Mouse (Mus musculus) macrophage (primary cell): ENCODE results near the gene Vps16. TPM values are rescaled to one million over a fixed set of nuclear protein-coding genes. Genes with fewer than 3 reads are reported as not detected.

ENCODE experiments used
- H3K27ac ChIP-seq: fragments of 350-480 bp; formaldehyde crosslinking; 2 replicates; pipeline ENCODE4 v1.9.0; 2021
- H3K36me3 ChIP-seq: fragments of 350-480 bp; formaldehyde crosslinking; 2 replicates; pipeline ENCODE4 v1.9.0; 2021; ENCODE audit errors: inconsistent target
- H3K4me3 ChIP-seq: fragments of 350-480 bp; formaldehyde crosslinking; 2 replicates; pipeline ENCODE4 v1.9.0; 2021; ENCODE audit errors: inconsistent target
- H3K79me2 ChIP-seq: fragments of 350-480 bp; formaldehyde crosslinking; 2 replicates; pipeline ENCODE4 v1.9.0; 2021; ENCODE audit errors: inconsistent target
- WGBS: methylation state at CpG from one replicate; pipeline ENCODE4 v1.1.7; 2026; ENCODE audit warnings: inconsistent platforms; ENCODE audit not compliant: missing documents; 5-methylcytosine and 5-hydroxymethylcytosine counted together
- polyA plus RNA-seq: library from polyadenylated mRNA; stranded (reverse); fragments of 250-400 nt; gene quantifications from 3 replicates; pipeline ENCODE4 v1.2.4, GENCODE M21; 2018; ENCODE audit warnings: inconsistent platforms
- total RNA-seq, 78 experiments: library from RNA; depleted of rRNA; stranded (reverse); fragments of 250-400 nt; gene quantifications; 1 replicate in 9 of 78; 2 replicates in 24 of 78; 3 replicates in 43 of 78; 4 replicates in 2 of 78; pipeline ENCODE4 v1.2.4; 2018; ENCODE audit warnings: inconsistent platforms in 56 of 78

The Vps16 gene
- total RNA-seq (2018; cell fraction: chromatin; rRNA removed): 100 to 1,000 TPM; 161 to 355 (median 246) TPM
- 10 to 100 TPM; 27.7 to 53.0 (median 41.8) TPM for total RNA-seq (2018; cell fraction: cytosol; rRNA removed)
- 100 to 1,000 TPM in 23 of 26 experiments, 10 to 100 TPM in 3; 78.5 to 221 (median 151) TPM for total RNA-seq (2018; cell fraction: nucleus; rRNA removed)
- 40.1 to 54.6 TPM (median 47.9 TPM) in 3 replicates for polyA plus RNA-seq

DNA sequence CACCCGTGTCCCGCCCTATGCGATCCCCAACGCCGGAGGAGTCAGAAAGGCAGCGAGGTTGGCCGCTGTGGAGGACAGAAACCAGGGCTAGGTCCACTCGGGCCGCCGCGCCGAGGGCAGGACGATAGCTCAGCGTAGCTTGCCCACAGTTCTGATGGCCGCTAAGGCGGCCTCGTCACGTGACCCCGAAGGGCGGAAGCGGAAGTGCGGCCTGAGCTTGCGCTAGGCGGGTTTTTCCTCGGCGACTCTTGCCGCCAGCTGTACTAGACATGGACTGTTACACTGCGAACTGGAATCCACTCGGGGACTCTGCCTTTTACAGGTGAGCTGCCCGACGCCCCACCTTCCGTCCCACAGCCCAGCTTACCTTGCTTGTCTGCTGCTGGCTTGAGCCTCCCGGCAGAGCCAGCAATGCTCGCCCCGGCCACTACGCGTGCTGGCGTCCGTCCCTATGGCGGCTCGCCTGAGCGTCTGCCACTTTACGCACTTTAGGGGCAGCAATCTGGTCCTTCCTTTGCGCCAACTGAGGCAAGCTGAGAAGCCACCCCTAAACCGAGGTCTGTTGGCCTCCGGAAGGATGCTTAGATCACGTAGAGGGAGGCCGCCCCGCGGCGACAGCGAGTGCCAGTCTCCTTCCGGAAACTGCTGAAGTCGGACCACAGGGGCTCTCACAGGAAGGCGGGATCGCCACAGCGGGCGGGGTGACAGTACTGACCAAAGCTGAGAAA, at the start of gene Vps16, which contains the start of gene Pced1a:
TSS of gene Vps16 (plus strand) at position 214 of the 728 bp plus-strand sequence.
TSS of gene Pced1a (minus strand) at position 576 of the 728 bp plus-strand sequence.
- H3K27ac ChIP-seq: peak within 1 kb of the TSS; percentile 79
- H3K36me3 ChIP-seq: peaks cover 18% of the 10 kb centered on the region; the same call in 1 of the 2 replicates

DNA sequence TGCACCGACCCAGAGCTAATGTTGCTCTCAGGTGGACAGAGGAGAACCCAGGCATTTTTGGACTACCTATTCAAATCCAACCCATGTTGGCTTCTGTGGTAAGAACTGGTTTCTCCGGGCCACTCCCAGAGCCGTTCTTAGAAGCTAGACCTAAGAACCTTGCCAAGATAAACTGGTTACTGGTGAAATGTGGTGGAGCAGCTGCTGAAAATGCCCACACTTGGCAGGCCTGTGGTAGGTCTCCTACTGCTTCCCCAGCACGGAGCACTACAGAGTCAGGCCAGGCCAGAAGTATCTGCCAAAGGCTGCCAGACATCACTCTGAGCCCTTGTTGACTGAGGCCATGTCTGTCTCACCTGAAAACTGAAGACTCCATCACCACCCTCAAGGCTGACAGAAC, 49.2 kb upstream of the Vps16 start:
- 79% methylated on average over 4 of the region's 4 CpGs for WGBS
- H3K79me2 ChIP-seq: no peaks in the 10 kb centered on the region
- no peak overlapping the region for H3K4me3 ChIP-seq
- H3K36me3 ChIP-seq: no peaks in the 10 kb centered on the region
- H3K27ac ChIP-seq: no peak overlapping the region

More for the DNA sequence above, at the start of gene Vps16, which contains the start of gene Pced1a:
- WGBS: under 1% methylated on average over 51 of the region's 58 CpGs
- peak within 1 kb of the TSS; percentile 62 for H3K4me3 ChIP-seq
- peaks cover 52% of the 10 kb centered on the region for H3K79me2 ChIP-seq

DNA sequence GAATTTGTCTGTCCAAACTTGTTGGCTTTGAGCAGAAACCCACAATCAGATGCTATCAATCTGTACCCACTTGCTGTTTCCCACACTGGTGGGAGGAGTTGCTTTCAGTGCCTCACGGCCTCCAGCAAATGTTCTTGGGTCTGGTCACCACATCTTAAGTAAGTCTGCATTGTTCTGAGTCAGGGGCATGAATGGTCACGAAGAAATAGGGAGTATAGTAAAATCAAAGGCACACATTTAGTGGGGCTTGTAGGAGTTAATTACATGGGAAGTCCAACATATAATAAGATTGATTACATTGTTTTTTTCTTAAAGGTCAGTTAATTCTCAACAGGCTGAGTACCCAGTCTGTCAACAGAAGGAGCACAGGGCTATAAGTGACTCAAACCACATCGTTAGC, 40.9 kb upstream of the Vps16 start:
- no peak overlapping the region for H3K27ac ChIP-seq
- H3K4me3 ChIP-seq: no peak overlapping the region
- no peaks in the 10 kb centered on the region for H3K79me2 ChIP-seq
- WGBS: 51% methylated on average over 3 of the region's 3 CpGs
- no peaks in the 10 kb centered on the region for H3K36me3 ChIP-seq

DNA sequence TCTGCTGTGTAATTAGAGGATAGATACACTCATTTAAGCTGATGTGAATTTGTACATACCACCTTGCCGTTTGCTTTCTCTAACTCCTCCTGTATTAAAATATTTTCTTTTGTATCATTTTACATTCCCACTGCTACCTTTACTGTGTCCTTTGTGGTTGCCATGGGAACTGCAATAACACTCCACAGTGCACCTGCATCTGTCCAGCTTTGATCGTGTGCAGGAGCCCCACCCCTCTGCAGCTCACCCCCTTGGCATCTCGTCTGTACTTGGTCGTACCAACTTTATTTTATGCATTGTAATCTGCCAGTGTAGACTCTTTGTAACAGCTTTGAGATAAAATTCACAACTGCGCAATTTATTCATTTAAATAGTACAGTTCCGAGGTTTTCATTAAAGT, 40.2 kb upstream of the Vps16 start:
- Histone ChIP-seq H3K36me3 (no peaks in the 10 kb centered on the region), H3K27ac (no peak overlapping the region), H3K4me3 (no peak overlapping the region), H3K79me2 (no peaks in the 10 kb centered on the region)
- 81% methylated on average over 6 of the region's 6 CpGs for WGBS

DNA sequence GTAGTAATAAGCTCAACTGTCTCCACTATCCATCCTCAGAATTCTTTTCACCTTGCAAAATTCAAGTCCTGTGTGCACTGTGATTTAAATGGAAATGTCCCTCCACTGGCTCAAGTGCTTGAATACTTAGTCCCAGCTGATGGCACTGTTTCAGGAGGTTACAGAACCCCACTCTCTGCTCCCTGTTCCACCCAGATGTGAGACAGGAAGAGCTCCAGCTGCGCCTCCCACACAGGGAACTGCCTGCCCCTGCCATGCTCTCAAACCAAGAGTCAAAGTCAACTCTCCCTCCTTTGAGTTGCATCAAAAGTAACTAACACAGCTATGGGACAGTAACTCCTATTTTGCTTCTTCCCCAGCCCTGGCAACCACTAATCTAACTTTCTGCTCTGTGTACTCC, 37.9 kb upstream of the Vps16 start:
- Histone ChIP-seq H3K27ac (no peak overlapping the region), H3K79me2 (no peaks in the 10 kb centered on the region), H3K4me3 (no peak overlapping the region), H3K36me3 (no peaks in the 10 kb centered on the region)
- WGBS: 60% methylated on average over 1 of the region's 1 CpGs

DNA sequence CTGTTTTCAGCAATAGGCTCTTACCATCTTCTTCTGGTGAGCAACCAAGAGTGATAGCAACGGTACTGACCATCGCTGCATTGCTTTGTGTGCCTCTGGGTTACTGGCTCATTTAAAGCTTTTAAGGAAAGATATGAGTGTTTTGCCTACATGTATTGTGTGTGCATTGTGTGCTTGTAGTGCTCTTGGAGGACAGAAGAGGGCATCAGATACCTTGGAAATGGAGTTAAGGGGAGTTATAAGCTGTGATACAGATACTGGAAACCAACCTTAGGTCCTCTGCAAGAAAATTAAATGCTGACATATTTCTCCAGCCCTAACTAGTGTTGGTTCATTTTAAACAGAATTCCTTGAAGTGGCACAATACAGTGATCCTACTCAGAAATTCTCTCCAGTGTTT, 35.3 kb upstream of the Vps16 start:
- Histone ChIP-seq H3K4me3 (no peak overlapping the region), H3K79me2 (no peaks in the 10 kb centered on the region), H3K36me3 (no peaks in the 10 kb centered on the region), H3K27ac (no peak overlapping the region)
- 88% methylated on average over 2 of the region's 2 CpGs for WGBS

DNA sequence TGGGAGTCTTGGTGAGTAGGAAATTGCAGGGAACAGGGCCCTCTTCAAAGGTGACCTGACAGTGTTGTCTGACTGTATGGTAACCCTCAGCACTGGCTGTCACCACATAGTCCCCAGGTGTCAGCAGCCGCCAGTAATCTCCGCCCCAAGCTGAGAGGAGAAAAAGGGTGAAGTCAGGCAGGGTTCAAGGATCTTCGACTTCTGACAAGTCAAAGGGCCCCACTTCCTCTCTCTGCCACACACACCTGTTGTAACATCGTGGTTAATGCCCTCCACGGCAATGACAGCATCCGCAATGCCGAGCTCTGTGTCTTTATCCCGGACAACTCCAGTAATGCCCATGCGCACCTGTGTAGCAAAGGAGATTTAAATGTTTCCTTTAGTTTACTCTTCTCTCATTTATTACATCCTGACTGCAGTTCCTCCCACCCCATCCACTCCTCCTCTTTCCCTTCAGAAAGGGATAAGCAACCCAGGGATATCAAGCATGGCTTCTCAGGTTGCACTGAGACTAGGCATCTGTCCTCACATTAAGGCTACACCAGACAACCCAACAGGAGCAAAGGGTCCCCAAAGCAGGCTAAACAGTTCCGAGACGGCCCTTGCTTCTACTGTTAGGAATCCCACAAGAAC, 33.0 kb upstream of the Vps16 start:
- H3K27ac ChIP-seq: no peak overlapping the region
- 76% methylated on average over 11 of the region's 11 CpGs for WGBS
- H3K36me3 ChIP-seq: no peaks in the 10 kb centered on the region
- H3K79me2 ChIP-seq: no peaks in the 10 kb centered on the region
- H3K4me3 ChIP-seq: no peak overlapping the region

DNA sequence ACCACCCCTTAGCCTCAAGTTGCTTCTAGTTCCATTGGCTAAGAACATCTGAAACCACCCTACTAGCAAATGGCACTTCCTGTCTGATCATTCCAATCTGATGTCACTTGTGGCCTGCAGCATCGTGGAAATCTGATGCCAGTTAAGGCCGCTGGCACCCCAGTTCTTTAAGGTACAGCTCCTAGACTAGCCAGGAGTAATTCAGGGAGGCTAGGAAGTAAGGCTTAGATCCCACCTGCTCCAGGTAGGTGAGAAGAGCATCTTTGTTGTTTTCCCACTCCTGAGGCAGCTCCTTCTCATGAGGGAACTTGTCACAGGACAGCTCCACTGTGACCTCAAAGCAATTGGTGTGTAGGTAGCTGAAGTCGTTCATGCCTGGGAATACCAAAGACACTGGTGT, 31.3 kb upstream of the Vps16 start:
- H3K36me3 ChIP-seq: no peaks in the 10 kb centered on the region
- H3K4me3 ChIP-seq: no peak overlapping the region
- 78% methylated on average over 3 of the region's 3 CpGs for WGBS
- no peaks in the 10 kb centered on the region for H3K79me2 ChIP-seq
- no peak overlapping the region for H3K27ac ChIP-seq

DNA sequence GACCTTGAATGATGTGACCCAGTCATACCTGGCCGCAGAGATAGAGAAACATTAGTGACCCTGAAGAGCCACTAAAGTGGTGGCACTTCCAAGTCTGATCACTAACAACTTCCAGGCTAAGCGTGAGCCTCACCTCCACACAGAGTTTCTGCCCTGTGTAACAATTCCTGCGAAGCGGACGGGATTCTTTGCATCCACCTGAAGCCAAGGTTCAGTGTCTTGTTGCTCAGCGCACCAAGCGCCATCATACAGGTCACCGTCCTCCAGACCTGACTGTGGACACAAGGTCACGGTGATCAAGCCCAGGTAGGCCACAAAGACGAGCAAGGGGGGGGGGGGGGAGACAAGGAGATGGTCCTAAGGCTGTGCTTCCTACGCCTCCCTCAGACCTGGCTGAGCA, 28.4 kb upstream of the Vps16 start:
- WGBS: 93% methylated on average over 11 of the region's 11 CpGs
- Histone ChIP-seq H3K79me2 (no peaks in the 10 kb centered on the region), H3K4me3 (no peak overlapping the region), H3K27ac (no peak overlapping the region), H3K36me3 (no peaks in the 10 kb centered on the region)

DNA sequence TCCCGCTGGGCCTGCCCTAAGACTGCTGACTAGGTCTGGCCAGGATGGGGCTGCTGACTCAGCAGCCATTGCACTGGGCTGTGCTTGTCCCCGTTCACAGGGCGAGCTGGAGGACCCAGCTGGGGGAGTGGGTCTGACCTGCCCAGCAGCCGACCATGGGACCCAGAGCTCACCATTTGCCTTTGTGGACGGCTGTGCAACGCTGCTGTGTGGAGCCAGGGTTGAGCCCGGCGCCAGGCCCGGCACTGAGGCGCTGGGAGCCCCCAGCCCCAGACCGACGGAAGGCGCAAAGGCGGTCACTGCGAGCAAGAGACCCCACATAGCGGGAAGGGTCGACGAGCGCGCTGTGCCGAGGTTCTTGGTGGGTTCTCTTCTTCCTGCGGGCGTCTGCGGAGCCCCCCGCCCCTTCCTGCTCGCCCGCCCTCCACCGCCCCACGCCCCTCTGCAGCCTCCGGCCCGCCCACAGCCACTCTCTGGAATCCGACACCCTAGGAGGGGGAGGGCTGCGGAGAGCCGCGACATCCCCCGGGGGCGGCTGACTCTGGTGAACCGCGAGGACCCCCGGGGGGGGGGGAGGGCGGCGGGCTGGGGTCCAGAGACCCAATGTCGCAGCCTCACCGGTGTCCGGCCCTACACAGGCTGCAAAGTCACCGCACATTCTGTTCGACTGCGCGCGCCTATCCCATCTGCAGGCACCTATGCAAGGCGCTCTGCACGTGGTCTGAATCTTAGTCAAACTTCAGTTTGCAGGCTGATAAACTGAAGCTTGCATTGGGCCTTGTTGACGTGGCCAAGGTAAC, 26.8 kb upstream of the Vps16 start, which contains the start of gene Cpxm1:
TSS of gene Cpxm1 (minus strand) at position 389 of the 800 bp plus-strand sequence.
- Histone ChIP-seq H3K36me3 (no peaks in the 10 kb centered on the region), H3K4me3 (no peak within 1 kb of the TSS)

DNA sequence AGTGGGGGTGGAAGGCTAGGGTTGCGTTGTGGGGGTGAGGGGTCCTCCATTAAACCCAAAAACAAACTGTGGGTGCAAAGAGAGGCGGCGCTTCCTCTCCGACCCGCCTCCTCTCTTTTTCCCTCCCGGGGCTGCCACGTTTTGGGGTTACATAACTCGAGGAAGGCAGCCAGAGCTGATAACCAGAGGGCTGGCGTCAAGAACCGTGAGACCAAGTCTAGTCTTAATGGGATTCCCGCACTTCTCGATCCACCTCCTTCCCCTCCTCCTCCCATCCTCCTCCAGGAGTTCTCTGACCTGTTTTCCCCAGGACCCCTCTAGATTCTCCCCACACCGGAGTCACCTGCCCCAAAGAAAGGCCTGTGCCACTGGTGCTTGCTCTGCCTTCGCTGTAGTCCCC, 26.0 kb upstream of the Vps16 start:
- no peak overlapping the region for H3K27ac ChIP-seq
- no peak overlapping the region for H3K4me3 ChIP-seq
- H3K36me3 ChIP-seq: no peaks in the 10 kb centered on the region
- no peaks in the 10 kb centered on the region for H3K79me2 ChIP-seq
- 15% methylated on average over 13 of the region's 14 CpGs for WGBS

More for the DNA sequence above, 26.8 kb upstream of the Vps16 start, which contains the start of gene Cpxm1:
- WGBS: 4% methylated on average over 48 of the region's 53 CpGs
- no peak within 1 kb of the TSS for H3K27ac ChIP-seq
- no peaks in the 10 kb centered on the region for H3K79me2 ChIP-seq

DNA sequence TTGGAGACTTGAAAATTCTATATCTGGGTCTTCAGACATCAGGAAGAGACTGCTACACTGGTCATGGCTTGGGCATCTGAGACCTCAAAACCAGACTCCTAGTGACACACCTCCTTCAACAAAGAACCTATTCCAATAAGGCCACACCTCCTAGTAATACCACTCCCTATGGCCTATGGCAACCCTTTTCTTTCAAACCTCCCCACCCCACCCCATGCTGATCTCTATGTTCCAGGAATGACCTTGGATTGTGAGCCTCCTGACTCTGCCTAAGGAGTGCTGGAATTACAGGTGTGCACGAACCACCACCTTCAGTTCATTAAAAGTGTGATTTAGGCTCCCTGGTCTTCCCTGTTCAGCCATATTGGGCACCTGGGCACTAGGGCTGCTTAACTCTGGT, 24.1 kb upstream of the Vps16 start:
- H3K4me3 ChIP-seq: no peak overlapping the region
- H3K36me3 ChIP-seq: no peaks in the 10 kb centered on the region
- H3K27ac ChIP-seq: no peak overlapping the region
- no peaks in the 10 kb centered on the region for H3K79me2 ChIP-seq
- 85% methylated on average over 1 of the region's 1 CpGs for WGBS

DNA sequence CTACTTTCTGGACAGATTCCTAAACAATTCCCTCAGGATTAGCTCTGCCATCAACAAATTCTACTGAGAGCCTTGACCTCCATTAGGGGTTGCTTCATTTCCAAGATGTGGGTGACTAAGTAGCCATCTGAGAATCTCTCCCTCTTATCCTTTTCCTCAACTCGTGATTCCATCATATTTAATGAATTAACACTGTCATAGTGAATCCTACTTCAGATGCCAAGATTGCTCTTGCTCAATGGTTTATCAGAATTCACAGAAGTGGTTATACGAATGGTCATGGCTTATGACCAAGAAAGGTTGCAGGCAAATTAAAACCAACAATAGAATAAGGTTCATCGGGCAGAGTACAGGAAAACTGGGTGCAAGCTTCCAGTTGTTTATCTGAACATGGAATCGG, 22.2 kb upstream of the Vps16 start:
- Histone ChIP-seq H3K36me3 (no peaks in the 10 kb centered on the region), H3K27ac (no peak overlapping the region), H3K79me2 (no peaks in the 10 kb centered on the region), H3K4me3 (no peak overlapping the region)
- WGBS: 94% methylated on average over 4 of the region's 4 CpGs

DNA sequence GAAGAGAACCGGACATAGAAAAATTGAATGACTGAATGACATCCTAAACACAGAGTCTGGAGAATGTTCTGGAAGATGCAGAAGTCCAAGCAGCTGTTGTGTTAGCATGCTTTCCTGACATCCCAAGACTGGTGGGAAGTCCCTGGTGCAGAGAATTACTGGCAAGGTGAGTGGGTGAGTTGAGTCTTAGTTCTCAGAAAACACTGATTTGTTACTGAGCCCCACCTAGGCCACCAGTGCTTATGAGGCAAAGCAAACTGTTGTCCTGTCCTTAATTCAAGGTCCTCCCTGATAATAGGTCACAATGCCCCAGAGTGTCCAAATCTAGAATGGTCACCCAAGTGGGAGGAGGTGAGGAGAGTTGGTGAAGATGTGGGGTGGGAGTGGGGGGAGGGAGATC, 19.2 kb upstream of the Vps16 start, which contains the start of the genes Gm28372 and 1700020A23Rik:
TSS of gene Gm28372 (plus strand) at position 301 of the 400 bp plus-strand sequence.
TSS of gene 1700020A23Rik (plus strand) at position 321 of the 400 bp plus-strand sequence.
- H3K27ac ChIP-seq: no peak within 1 kb of the TSS
- no peaks in the 10 kb centered on the region for H3K36me3 ChIP-seq
- WGBS: 100% methylated on average over 1 of the region's 1 CpGs
- no peaks in the 10 kb centered on the region for H3K79me2 ChIP-seq
- H3K4me3 ChIP-seq: no peak within 1 kb of the TSS
